9 mouse cellular contexts compared by ENCODE assay signal in the genomic region with DNA sequence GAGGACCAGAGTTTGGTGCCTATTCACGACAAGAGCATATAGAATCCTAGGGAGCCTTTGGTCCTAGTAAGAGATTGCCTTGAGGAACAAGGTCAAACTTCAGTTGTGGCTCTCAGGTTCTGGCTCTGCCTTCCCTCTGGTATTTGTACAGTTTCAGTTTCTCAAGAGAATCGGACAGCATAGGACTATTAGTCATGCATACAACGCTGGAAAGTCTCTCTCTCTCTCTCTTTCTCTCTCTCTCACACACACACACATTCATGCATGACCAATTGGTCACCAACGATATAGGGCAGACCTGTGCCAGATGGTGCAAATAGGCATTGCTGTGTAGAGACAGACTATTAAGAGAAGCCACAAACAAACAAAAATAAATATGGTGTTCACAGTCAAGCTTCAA. TPM values are rescaled to one million over a fixed set of nuclear protein-coding genes. Genes with fewer than 3 reads are reported as not detected.
DNase-seq lines count a peak whose midpoint lies in the region; ATAC-seq and TF ChIP-seq lines count a peak whose summit lies in the region.
"Had no signal": no experiment of that assay in that cellular context is flagged by ENCODE, and none has a peak within 500 bp of the region (broad histone marks: within the 10 kb centered on the region; RNA-seq: fewer than 3 reads in every experiment).

No protein-coding gene starts in this region.

- no peaks in the 10 kb centered on the region for H3K79me2 ChIP-seq in heart, adult 2 months (replicated peaks; ENCODE audit: control insufficient read depth, insufficient read depth, low read length)

- peak overlapping the region; percentile 76 for H3K4me2 ChIP-seq in forebrain, embryonic 14.5 days (ENCODE audit: low read length)
- H3K4me2 ChIP-seq in liver, embryonic 14.5 days (ENCODE audit: low read depth) = peak overlapping the region; percentile 91

- TF ChIP-seq CTCF in heart, adult 2 months (IDR thresholded peaks at IDR 0.05) = no peak
- no peak for TF ChIP-seq CTCF in liver, embryonic 14.5 days (IDR thresholded peaks at IDR 0.05; ENCODE audit: low read depth)

- no peaks in the 10 kb centered on the region for H3K9me3 ChIP-seq in heart, embryonic 10.5 days
- H3K9me3 ChIP-seq in forebrain, embryonic 14.5 days (replicated peaks; ENCODE audit: control insufficient read depth, low read length) = no peaks in the 10 kb centered on the region
- no peaks in the 10 kb centered on the region for H3K9me3 ChIP-seq in liver, embryonic 14.5 days (ENCODE audit: control insufficient read depth, low read length)

- WGBS in heart, embryonic 10.5 days = 74% methylated on average over 4 of the region's 4 CpGs
- WGBS in heart, adult 2 months = 75% methylated on average over 4 of the region's 4 CpGs
- 86% methylated on average over 4 of the region's 4 CpGs for WGBS in forebrain, embryonic 14.5 days
- 68% methylated on average over 4 of the region's 4 CpGs for WGBS in liver, embryonic 14.5 days (ENCODE audit: insufficient replicate concordance)

- no peak overlapping the region for H3K9ac ChIP-seq in heart, adult 2 months (ENCODE audit: low read depth, low read length)
- no peak overlapping the region for H3K9ac ChIP-seq in forebrain, embryonic 14.5 days (ENCODE audit: low read length)
- no peak overlapping the region for H3K9ac ChIP-seq in liver, embryonic 14.5 days (replicated peaks)

- 0 out of 2 replicates have a peak, but pooled peaks cover 5% of the 10 kb centered on the region for H3K27me3 ChIP-seq in heart, embryonic 10.5 days (ENCODE audit: insufficient read depth, poor library complexity, severe bottlenecking)
- no peaks in the 10 kb centered on the region for H3K27me3 ChIP-seq in heart, adult 2 months (ENCODE audit: control insufficient read depth, insufficient read depth, low read length)
- H3K27me3 ChIP-seq in forebrain, embryonic 14.5 days (replicated peaks; ENCODE audit: control insufficient read depth, insufficient read depth, low read length) = no peaks in the 10 kb centered on the region
- no peaks in the 10 kb centered on the region for H3K27me3 ChIP-seq in liver, embryonic 14.5 days (ENCODE audit: control insufficient read depth, insufficient read depth, low read length)

- no peaks in the 10 kb centered on the region for H3K4me1 ChIP-seq in heart, embryonic 10.5 days
- no peaks in the 10 kb centered on the region for H3K4me1 ChIP-seq in heart, adult 2 months (ENCODE audit: control insufficient read depth, insufficient read depth, low read length)
- no peaks in the 10 kb centered on the region for H3K4me1 ChIP-seq in forebrain, embryonic 14.5 days (ENCODE audit: control insufficient read depth, insufficient read depth, low read length)
- peaks cover 3 to 4% of the 10 kb centered on the region in 2 experiments; a peak in 3 of 4 replicates for H3K4me1 ChIP-seq in liver, embryonic 14.5 days (replicated peaks; ENCODE audit: control insufficient read depth in 2 of 2, insufficient read depth in 2 of 2, low read length in 1 of 2)

- no peaks in the 10 kb centered on the region for H3K36me3 ChIP-seq in heart, embryonic 10.5 days
- H3K36me3 ChIP-seq in heart, adult 2 months (ENCODE audit: control insufficient read depth, insufficient read depth, low read length) = no peaks in the 10 kb centered on the region
- H3K36me3 ChIP-seq in forebrain, embryonic 14.5 days (ENCODE audit: control insufficient read depth, insufficient read depth, low read length) = no peaks in the 10 kb centered on the region
- no peaks in the 10 kb centered on the region for H3K36me3 ChIP-seq in liver, embryonic 14.5 days (replicated peaks; ENCODE audit: control insufficient read depth, insufficient read depth, low read depth)

- no peak for DNase-seq in heart, embryonic 10.5 days (ENCODE audit: low spot score)
- DNase-seq in heart, adult 2 months = no peak
- peak; percentile 46 for DNase-seq in 3T3-L1 (ENCODE audit: low read depth, low spot score)
- DNase-seq in forebrain, embryonic 14.5 days (ENCODE audit: low spot score) = no peak
- DNase-seq in liver, embryonic 14.5 days (ENCODE audit: low read depth in 3 of 3, low spot score in 3 of 3) = no peak
- no peak for DNase-seq in spleen, postnatal 36 days (ENCODE audit: low spot score in 2 of 2)
- no peak for DNase-seq in embryo, embryonic 11 days
- DNase-seq: thymus, adult 18-20 months had no signal

- TF ChIP-seq EP300 in heart, adult 2 months (IDR thresholded peaks at IDR 0.05; ENCODE audit: insufficient read depth, low read depth, low read length) = no peak
- TF ChIP-seq EP300 in liver, embryonic 14.5 days (IDR thresholded peaks at IDR 0.05; ENCODE audit: low read depth) = no peak

- intact Hi-C loops in heart, adult 2 months (cut with DNase I) = loop anchor here (5.0 kb wide), 1 partner anchor 166 kb away; the partner anchor contains the start of gene Xrn1

- H3K27ac ChIP-seq in heart, embryonic 10.5 days = no peak overlapping the region
- no peak overlapping the region for H3K27ac ChIP-seq in heart, adult 2 months
- no peak overlapping the region for H3K27ac ChIP-seq in forebrain, embryonic 14.5 days (ENCODE audit: low read depth, low read length)
- no peak overlapping the region for H3K27ac ChIP-seq in liver, embryonic 14.5 days

- peak overlapping the region; percentile 69 for H3K4me3 ChIP-seq in heart, embryonic 10.5 days
- H3K4me3 ChIP-seq in heart, adult 2 months = no peak overlapping the region
- no peak overlapping the region for H3K4me3 ChIP-seq in forebrain, embryonic 14.5 days (ENCODE audit: low read depth, low read length)
- H3K4me3 ChIP-seq in liver, embryonic 14.5 days (ENCODE audit: insufficient read depth in 1 of 2, low read depth in 2 of 2, low read length in 2 of 2) = no peak overlapping the region

- TF ChIP-seq POLR2A in heart, adult 2 months (IDR thresholded peaks at IDR 0.05; ENCODE audit: insufficient read depth, low read depth, low read length) = no peak

- ATAC-seq in forebrain, embryonic 14.5 days = no peak
- no peak for ATAC-seq in liver, embryonic 14.5 days (ENCODE audit: insufficient read depth)
- ATAC-seq in CD4-positive, CD25-positive, alpha-beta regulatory T cell, adult 4 months = no peak

RNA-seq across cellular contexts. Expression of gene Gk5, which starts 0.9 kb away (rescaled TPM):
- polyA plus RNA-seq in heart, embryonic 10.5 days (2016; fragmentation: Nextera tagmentation; extraction: Ambion mirVana) = 3.9 and 4.7 TPM in 2 replicates
- total RNA-seq in heart, adult 2 months (2021) = 1 to 10 TPM; 2.7 to 3.1 TPM
- 2.0 and 3.4 TPM in 2 replicates for polyA plus RNA-seq in heart, adult 2 months (2012; rRNA removed)
- 2.0 and 2.2 TPM in 2 replicates for polyA plus RNA-seq in forebrain, embryonic 14.5 days (2014; fragmentation: Nextera tagmentation; extraction: Ambion mirVana)
- polyA plus RNA-seq in liver, embryonic 14.5 days (2012; rRNA removed) = 0.12 and 0.41 TPM in 2 replicates
- polyA plus RNA-seq in liver, embryonic 14.5 days (2014; fragmentation: Nextera tagmentation; extraction: Ambion mirVana) = 0.43 and 0.51 TPM in 2 replicates
- 1 to 10 TPM; 1.5 to 1.6 TPM for polyA plus RNA-seq in CD4-positive, CD25-positive, alpha-beta regulatory T cell, adult 4 months (2017; shearing (Covaris generic))
